Mouse (Mus musculus): ENCODE data around the gene Lrrc20. TPM values are rescaled to one million over a fixed set of nuclear protein-coding genes. Genes with fewer than 3 reads are reported as not detected.
A peak's percentile ranks its signal among the peaks of the same experiment; 100 is the strongest.

Gene Lrrc20
- total RNA-seq, 1 experiment = 2.1 TPM

DNA sequence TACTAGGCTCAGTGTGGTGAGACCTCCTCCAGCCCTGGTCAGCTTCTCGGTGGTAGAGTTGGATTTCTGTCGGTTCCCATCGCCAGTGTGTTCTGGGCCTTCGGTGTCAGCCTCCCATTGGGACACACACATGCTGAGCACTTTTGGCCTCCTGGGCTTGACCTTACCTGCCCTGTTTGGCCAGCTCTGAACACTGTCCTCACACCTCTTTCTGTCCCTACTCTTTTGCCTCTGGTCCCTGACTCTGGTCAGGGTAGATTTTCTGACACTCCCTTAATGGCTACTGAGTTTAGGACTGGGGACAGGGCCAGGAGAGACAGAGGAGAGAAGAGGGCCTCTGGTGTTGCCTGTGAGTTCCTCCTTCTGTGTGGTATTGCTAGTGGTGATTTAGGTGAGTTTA is 4.3 kb downstream of the Lrrc20 start:
- in situ Hi-C loops (cut with MboI; ENCODE audit: low sequenced_read_pairs in 2 of 2, unreplicated experiment in 2 of 2) = no loop called here
- no peak overlapping the region for H3K9ac ChIP-seq (ENCODE audit: insufficient read depth, low read depth, low read length, poor library complexity, severe bottlenecking)
- H3K36me3 ChIP-seq (ENCODE audit: control insufficient read depth, insufficient read depth, low read length, poor library complexity, severe bottlenecking) = no peaks in the 10 kb centered on the region
- H3K9me3 ChIP-seq (ENCODE audit: control insufficient read depth, insufficient read depth, low read depth, low read length) = no peaks in the 10 kb centered on the region
- TF ChIP-seq CHD2 (IDR thresholded peaks at IDR 0.05; ENCODE audit: low read depth, low read length) (no peak), ZNF384 (IDR thresholded peaks at IDR 0.05; ENCODE audit: low read depth, low read length) (no peak)
- DNase-seq (ENCODE audit: low read depth, low spot score) = no peak
- H3K4me3 ChIP-seq (ENCODE audit: insufficient read depth in 1 of 2, low read depth in 1 of 2, low read length in 2 of 2, poor library complexity in 1 of 2, severe bottlenecking in 1 of 2) = no peak overlapping the region
- no peak overlapping the region for H3K27ac ChIP-seq (ENCODE audit: insufficient read depth, low read depth, low read length, poor library complexity, severe bottlenecking)
- no peaks in the 10 kb centered on the region; a peak in 1 of 4 replicates for H3K4me1 ChIP-seq (ENCODE audit: control insufficient read depth in 2 of 2, insufficient read depth in 2 of 2, low read length in 2 of 2, poor library complexity in 1 of 2)

- in situ Hi-C loops (cut with MboI; ENCODE audit: low sequenced_read_pairs in 2 of 2, unreplicated experiment in 2 of 2) = no loop called here
Measured at GRCm38 (mm10) chr10:61480488-61480887, 4.9 kb downstream of the Lrrc20 start.

GRCm38 (mm10) chr10:61482771-61483170 is 7.2 kb downstream of the Lrrc20 start:
- H3K4me3 ChIP-seq (ENCODE audit: insufficient read depth in 1 of 2, low read depth in 1 of 2, low read length in 2 of 2, poor library complexity in 1 of 2, severe bottlenecking in 1 of 2) = no peak overlapping the region
- in situ Hi-C loops (cut with MboI; ENCODE audit: low sequenced_read_pairs in 2 of 2, unreplicated experiment in 2 of 2) = no loop called here
- H3K36me3 ChIP-seq (ENCODE audit: control insufficient read depth, insufficient read depth, low read length, poor library complexity, severe bottlenecking) = no peaks in the 10 kb centered on the region
- H3K9me3 ChIP-seq (ENCODE audit: control insufficient read depth, insufficient read depth, low read depth, low read length) = no peaks in the 10 kb centered on the region
- no peak overlapping the region for H3K9ac ChIP-seq (ENCODE audit: insufficient read depth, low read depth, low read length, poor library complexity, severe bottlenecking)
- no peak for DNase-seq (ENCODE audit: low read depth, low spot score)
- H3K27ac ChIP-seq (ENCODE audit: insufficient read depth, low read depth, low read length, poor library complexity, severe bottlenecking) = no peak overlapping the region
- no peaks in the 10 kb centered on the region for H3K4me1 ChIP-seq (ENCODE audit: control insufficient read depth in 2 of 2, insufficient read depth in 2 of 2, low read length in 2 of 2, poor library complexity in 1 of 2)
- TF ChIP-seq CHD2 (IDR thresholded peaks at IDR 0.05; ENCODE audit: low read depth, low read length) = no peak
- no peak for TF ChIP-seq ZNF384 (IDR thresholded peaks at IDR 0.05; ENCODE audit: low read depth, low read length)
- TF ChIP-seq ZC3H11A (IDR thresholded peaks at IDR 0.05; ENCODE audit: borderline replicate concordance, low read depth, low read length) = no peak

More at GRCm38 (mm10) chr10:61480488-61480887, 4.9 kb downstream of the Lrrc20 start:
- no peak for TF ChIP-seq HCFC1 (IDR thresholded peaks at IDR 0.05; ENCODE audit: borderline replicate concordance, insufficient read depth, low read length)
- TF ChIP-seq ZNF384 (IDR thresholded peaks at IDR 0.05; ENCODE audit: low read depth, low read length) = no peak
- peak; percentile 71 for TF ChIP-seq MAFK (IDR thresholded peaks at IDR 0.05; ENCODE audit: insufficient read depth, low read depth, low read length)
- no peak for TF ChIP-seq ZC3H11A (IDR thresholded peaks at IDR 0.05; ENCODE audit: borderline replicate concordance, low read depth, low read length)
- no peak overlapping the region for H3K9ac ChIP-seq (ENCODE audit: insufficient read depth, low read depth, low read length, poor library complexity, severe bottlenecking)
- H3K27ac ChIP-seq (ENCODE audit: insufficient read depth, low read depth, low read length, poor library complexity, severe bottlenecking) = no peak overlapping the region
- H3K4me1 ChIP-seq (ENCODE audit: control insufficient read depth in 2 of 2, insufficient read depth in 2 of 2, low read length in 2 of 2, poor library complexity in 1 of 2) = no peaks in the 10 kb centered on the region; a peak in 1 of 4 replicates
- no peak for DNase-seq (ENCODE audit: low read depth, low spot score)
- H3K36me3 ChIP-seq (ENCODE audit: control insufficient read depth, insufficient read depth, low read length, poor library complexity, severe bottlenecking) = no peaks in the 10 kb centered on the region
- H3K9me3 ChIP-seq (ENCODE audit: control insufficient read depth, insufficient read depth, low read depth, low read length) = no peaks in the 10 kb centered on the region
- H3K4me3 ChIP-seq (ENCODE audit: insufficient read depth in 1 of 2, low read depth in 1 of 2, low read length in 2 of 2, poor library complexity in 1 of 2, severe bottlenecking in 1 of 2) = no peak overlapping the region

DNA sequence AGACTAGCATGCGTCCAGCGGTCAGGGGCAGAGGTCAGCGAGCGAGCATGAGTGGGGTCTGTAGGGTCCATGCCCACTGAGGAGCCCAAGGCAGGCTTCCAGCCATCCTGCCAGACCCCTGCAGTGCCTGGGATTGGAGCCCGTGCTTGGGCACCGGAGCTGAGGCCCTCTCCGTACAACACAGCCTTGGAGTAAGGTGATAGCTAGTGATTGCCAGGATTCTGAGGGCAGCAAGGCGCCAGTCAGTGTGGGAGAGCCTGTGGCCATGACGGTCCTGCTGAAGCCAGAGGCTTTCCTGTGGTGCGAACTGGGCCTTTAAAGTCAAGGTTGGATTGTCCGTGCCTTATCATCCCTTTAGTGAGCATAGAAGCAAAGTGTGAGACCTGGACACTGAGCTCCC is 9.2 kb downstream of the Lrrc20 start:
- no peaks in the 10 kb centered on the region for H3K9me3 ChIP-seq (ENCODE audit: control insufficient read depth, insufficient read depth, low read depth, low read length)
- DNase-seq (ENCODE audit: low read depth, low spot score) = no peak
- H3K27ac ChIP-seq (ENCODE audit: insufficient read depth, low read depth, low read length, poor library complexity, severe bottlenecking) = no peak overlapping the region
- H3K4me1 ChIP-seq (ENCODE audit: control insufficient read depth in 2 of 2, insufficient read depth in 2 of 2, low read length in 2 of 2, poor library complexity in 1 of 2) = no peaks in the 10 kb centered on the region
- in situ Hi-C loops (cut with MboI; ENCODE audit: low sequenced_read_pairs in 2 of 2, unreplicated experiment in 2 of 2) = no loop called here
- no peak overlapping the region for H3K9ac ChIP-seq (ENCODE audit: insufficient read depth, low read depth, low read length, poor library complexity, severe bottlenecking)
- no peak overlapping the region for H3K4me3 ChIP-seq (ENCODE audit: insufficient read depth in 1 of 2, low read depth in 1 of 2, low read length in 2 of 2, poor library complexity in 1 of 2, severe bottlenecking in 1 of 2)
- TF ChIP-seq HCFC1 (IDR thresholded peaks at IDR 0.05; ENCODE audit: borderline replicate concordance, insufficient read depth, low read length) (no peak), CHD2 (IDR thresholded peaks at IDR 0.05; ENCODE audit: low read depth, low read length) (no peak), MAFK (IDR thresholded peaks at IDR 0.05; ENCODE audit: insufficient read depth, low read depth, low read length) (no peak), ZC3H11A (IDR thresholded peaks at IDR 0.05; ENCODE audit: borderline replicate concordance, low read depth, low read length) (no peak), ZNF384 (IDR thresholded peaks at IDR 0.05; ENCODE audit: low read depth, low read length) (no peak)
- no peaks in the 10 kb centered on the region for H3K36me3 ChIP-seq (ENCODE audit: control insufficient read depth, insufficient read depth, low read length, poor library complexity, severe bottlenecking)

- Histone ChIP-seq H3K4me1 (ENCODE audit: control insufficient read depth in 2 of 2, insufficient read depth in 2 of 2, low read length in 2 of 2, poor library complexity in 1 of 2) (0 out of 4 replicates have a peak, but pooled peaks cover 0 to 2% of the 10 kb centered on the region in 2 experiments), H3K9ac (ENCODE audit: insufficient read depth, low read depth, low read length, poor library complexity, severe bottlenecking) (no peak overlapping the region), H3K27ac (ENCODE audit: insufficient read depth, low read depth, low read length, poor library complexity, severe bottlenecking) (no peak overlapping the region), H3K4me3 (ENCODE audit: insufficient read depth in 1 of 2, low read depth in 1 of 2, low read length in 2 of 2, poor library complexity in 1 of 2, severe bottlenecking in 1 of 2) (no peak overlapping the region), H3K36me3 (ENCODE audit: control insufficient read depth, insufficient read depth, low read length, poor library complexity, severe bottlenecking) (no peaks in the 10 kb centered on the region), H3K9me3 (ENCODE audit: control insufficient read depth, insufficient read depth, low read depth, low read length) (no peaks in the 10 kb centered on the region)
- DNase-seq (ENCODE audit: low read depth, low spot score) = no peak
- in situ Hi-C loops (cut with MboI; ENCODE audit: low sequenced_read_pairs in 2 of 2, unreplicated experiment in 2 of 2) = no loop called here
- TF ChIP-seq MAFK (IDR thresholded peaks at IDR 0.05; ENCODE audit: insufficient read depth, low read depth, low read length) (no peak), ZC3H11A (IDR thresholded peaks at IDR 0.05; ENCODE audit: borderline replicate concordance, low read depth, low read length) (no peak), HCFC1 (IDR thresholded peaks at IDR 0.05; ENCODE audit: borderline replicate concordance, insufficient read depth, low read length) (no peak), CHD2 (IDR thresholded peaks at IDR 0.05; ENCODE audit: low read depth, low read length) (no peak), ZNF384 (IDR thresholded peaks at IDR 0.05; ENCODE audit: low read depth, low read length) (no peak)
Measured at GRCm38 (mm10) chr10:61486551-61487339, 11.1 kb downstream of the Lrrc20 start.

Data from ES-E14 (cell line).